ENCODE assay signal across 12 mouse cellular contexts in genomic region chr15:79413802-79414201, GRCm38 (mm10). TPM values are rescaled to one million over a fixed set of nuclear protein-coding genes. Genes with fewer than 3 reads are reported as not detected.
DNase-seq lines count a peak whose midpoint lies in the region; ATAC-seq lines count a peak whose summit lies in the region.
"Had no signal": no experiment of that assay in that cellular context is flagged by ENCODE, and none has a peak within 500 bp of the region (broad histone marks: within the 10 kb centered on the region; RNA-seq: fewer than 3 reads in every experiment).

No protein-coding gene starts in this region.

- peak; percentile 42; the same call in 1 of the 2 replicates for ATAC-seq in common myeloid progenitor, adult 5-6 weeks (replicated peaks; ENCODE audit: low read depth, poor library complexity, severe bottlenecking)
- ATAC-seq in neutrophil, adult 5-6 weeks (ENCODE audit: extremely low read depth, insufficient number of reproducible peaks, low FRiP score, poor library complexity, severe bottlenecking): peak; percentile 23

- DNase-seq in gastrocnemius, adult 18-20 months (ENCODE audit: low spot score): peak; percentile 55
- DNase-seq in gastrocnemius, postnatal 25 days: no peak
- peak; percentile 50 for DNase-seq in lung, postnatal 25 days (ENCODE audit: low spot score)
- no peak for DNase-seq in lung, postnatal 14 days
- no peak for DNase-seq in gastrocnemius, postnatal 36 days
- DNase-seq in kidney, adult 11 months: no peak
- DNase-seq: cerebellum, adult 11-12 months; kidney, adult 18-20 months; kidney, postnatal 14 days; retina, postnatal 1 day had no signal

- intact Hi-C loops in gastrocnemius, postnatal 36 days (cut with DNase I): loop anchor here (2.0 kb wide), 1 partner anchor 53 kb away; no protein-coding TSS in a partner anchor

RNA-seq across cellular contexts. Expression of gene Tmem184b, which starts 10.4 kb away (rescaled TPM):
- 10 to 100 TPM; 23.6 to 31.2 TPM for total RNA-seq in gastrocnemius, adult 18-20 months (2021)
- 10 to 100 TPM; 28.4 to 30.4 TPM for total RNA-seq in gastrocnemius, postnatal 25 days (2021)
- 3.4 and 4.2 TPM in 2 replicates for total RNA-seq in common myeloid progenitor, adult 5-6 weeks (2017)
- 22.8 and 29.3 TPM in 2 replicates for total RNA-seq in neutrophil, adult 5-6 weeks (2017)
- 10 to 100 TPM; 23.2 to 30.0 TPM for total RNA-seq in gastrocnemius, postnatal 36 days (2021)

RNA-seq across cellular contexts. Expression of gene Csnk1e, which starts 41.6 kb away (rescaled TPM):
- 10 to 100 TPM; 45.4 to 48.0 TPM for total RNA-seq in gastrocnemius, adult 18-20 months (2021)
- 10 to 100 TPM; 43.1 to 43.9 TPM for total RNA-seq in gastrocnemius, postnatal 25 days (2021)
- total RNA-seq in common myeloid progenitor, adult 5-6 weeks (2017): 40.3 and 46.5 TPM in 2 replicates
- total RNA-seq in neutrophil, adult 5-6 weeks (2017): 83.1 and 92.8 TPM in 2 replicates
- 10 to 100 TPM; 46.7 to 50.7 TPM for total RNA-seq in gastrocnemius, postnatal 36 days (2021)

Comparison
In these comparisons a context has a peak if more than half of its experiments do, and no peak if none do; other contexts are left out.
1. DNase-seq: peak in gastrocnemius, adult 18-20 months (single experiment) and lung, postnatal 25 days (single experiment); none in gastrocnemius, postnatal 25 days (single experiment), lung, postnatal 14 days (single experiment), gastrocnemius, postnatal 36 days (0 of 2) and kidney, adult 11 months (single experiment).